Mouse (Mus musculus): ENCODE results near the gene Aldh3a1.

GRCm38 (mm10) chr11:61192779-61193178 lies 14.6 kb upstream of the Aldh3a1 start:
- TF ChIP-seq CTCF (IDR thresholded peaks at IDR 0.05; ENCODE audit: low read depth) (no peak), EP300 (IDR thresholded peaks at IDR 0.05; ENCODE audit: low read depth) (no peak)

Measured in liver, embryonic 14.5 days (tissue).